Mouse (Mus musculus): ENCODE results near the gene Syngr1.

DNA sequence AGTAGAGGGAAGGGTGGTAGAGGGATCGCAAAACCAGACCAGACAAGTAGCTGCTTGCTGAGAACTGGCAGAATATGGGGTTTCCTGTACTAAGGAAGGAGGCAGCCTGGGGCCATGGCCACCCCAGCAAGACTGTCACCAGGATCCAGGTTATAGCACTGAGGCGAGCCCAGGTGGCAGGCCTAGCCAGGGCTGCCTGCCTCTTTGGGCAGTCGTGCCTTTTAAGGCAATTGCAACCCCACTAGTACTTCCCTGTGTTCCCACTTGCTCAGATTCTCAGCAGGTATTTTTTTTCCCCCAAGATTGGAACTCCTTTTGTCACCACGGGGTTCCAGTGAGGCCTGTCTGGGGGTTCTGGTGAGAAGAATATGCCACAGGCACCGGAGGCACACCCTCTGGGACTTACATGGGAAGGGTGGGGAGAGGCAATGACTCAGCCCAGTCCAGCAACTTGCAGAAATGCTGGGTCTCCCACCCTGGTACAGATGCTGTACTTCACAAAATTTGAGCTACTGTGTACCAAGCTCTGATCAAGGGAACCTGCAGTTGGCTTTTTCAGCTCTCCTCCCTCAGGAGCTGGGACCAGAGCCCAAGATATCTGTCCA lies 15.3 kb upstream of the Syngr1 start:
- TF ChIP-seq EP300 (IDR thresholded peaks at IDR 0.05; ENCODE audit: low read length) (no peak), RCOR1 (conservative IDR thresholded peaks at IDR 0.05; ENCODE audit: low read depth, low read length) (no peak), NRF1 (IDR thresholded peaks at IDR 0.05; ENCODE audit: low read depth, low read length) (no peak)
